Mouse (Mus musculus): ENCODE data around the gene Gm30302.

- no peak for TF ChIP-seq CTCF (IDR thresholded peaks at IDR 0.05; ENCODE audit: borderline replicate concordance, insufficient read depth, low read depth, low read length)
- TF ChIP-seq POLR2A (IDR thresholded peaks at IDR 0.05; ENCODE audit: borderline replicate concordance, insufficient read depth, low read length): no peak
Observed at GRCm38 (mm10) chr13:49825300-49825699, 26.5 kb upstream of the Gm30302 start.
